Mouse (Mus musculus) cortical plate, adult 2 months (tissue): ENCODE data around the gene Smim24. TPM values are rescaled to one million over a fixed set of nuclear protein-coding genes. Genes with fewer than 3 reads are reported as not detected.

Experiments
- H3K27ac ChIP-seq: fragments of 200-500 bp; 2 replicates; pipeline ENCODE4 v1.5.1; 2012; ENCODE audit warnings: low read length, control low read depth, inconsistent platforms; ENCODE audit not compliant: insufficient read depth
- H3K4me1 ChIP-seq: fragments of 200-500 bp; 2 replicates; pipeline ENCODE4 v1.6.1; 2011; ENCODE audit warnings: low read length; ENCODE audit not compliant: control insufficient read depth, insufficient read depth
- H3K4me3 ChIP-seq: fragments of 200-500 bp; 2 replicates; pipeline ENCODE4 v1.5.1; 2011; ENCODE audit warnings: mild to moderate bottlenecking, low read length, control low read depth; ENCODE audit not compliant: insufficient read depth
- CTCF ChIP-seq: fragments of 200-500 bp; IDR thresholded peaks from 2 replicates; pipeline ENCODE4 v1.5.1; 2011; ENCODE audit warnings: mild to moderate bottlenecking, control low read depth, low read length; ENCODE audit not compliant: insufficient read depth; ENCODE audit errors: extremely low read depth
- POLR2A ChIP-seq: fragments of 200-500 bp; IDR thresholded peaks from 2 replicates; pipeline ENCODE4 v1.6.1; 2011; ENCODE audit warnings: mild to moderate bottlenecking, low read length, control low read depth; ENCODE audit not compliant: insufficient read depth; ENCODE audit errors: extremely low read depth
- polyA plus RNA-seq: library from polyadenylated mRNA; depleted of rRNA; stranded (reverse); fragments of >200 nt; gene quantifications from 2 replicates; pipeline ENCODE4 v1.2.3, GENCODE M21; 2012; rRNA removed

The Smim24 gene
- polyA plus RNA-seq: 2.5 and 3.0 TPM in 2 replicates

GRCm38 (mm10) chr10:81392781-81393185 is at the start of gene Smim24:
Gene Smim24, plus strand, starts transcription at chr10:81393051.
- peak within 1 kb of the TSS; percentile 5; the same call in 1 of the 2 replicates for H3K4me3 ChIP-seq
- H3K4me1 ChIP-seq: peaks cover 4% of the 10 kb centered on the region; the same call in 1 of the 2 replicates
- TF ChIP-seq POLR2A (no peak), CTCF (no peak)
- H3K27ac ChIP-seq: no peak within 1 kb of the TSS

GRCm38 (mm10) chr10:81344421-81345161 is 48.3 kb upstream of the Smim24 start:
- H3K27ac ChIP-seq: no peak overlapping the region
- TF ChIP-seq CTCF (no peak; the same call in 1 of the 2 replicates), POLR2A (no peak)
- H3K4me3 ChIP-seq: no peak overlapping the region
- no peaks in the 10 kb centered on the region for H3K4me1 ChIP-seq

- Histone ChIP-seq H3K27ac (no peak overlapping the region), H3K4me3 (no peak overlapping the region), H3K4me1 (no peaks in the 10 kb centered on the region)
- no peak for TF ChIP-seq CTCF
- no peak for TF ChIP-seq POLR2A
These were observed 47.7 kb upstream of the Smim24 start for GRCm38 (mm10) chr10:81345162-81345534.

GRCm38 (mm10) chr10:81346453-81347067 is 46.3 kb upstream of the Smim24 start:
- no peaks in the 10 kb centered on the region for H3K4me1 ChIP-seq
- no peak overlapping the region for H3K27ac ChIP-seq
- no peak for TF ChIP-seq POLR2A
- peak; percentile 5; the same call in 1 of the 2 replicates for TF ChIP-seq CTCF
- H3K4me3 ChIP-seq: no peak overlapping the region

GRCm38 (mm10) chr10:81349146-81349545 is 43.7 kb upstream of the Smim24 start:
- no peak overlapping the region for H3K27ac ChIP-seq
- H3K4me1 ChIP-seq: no peaks in the 10 kb centered on the region
- TF ChIP-seq POLR2A (no peak), CTCF (no peak)
- H3K4me3 ChIP-seq: peak overlapping the region; percentile 48; the same call in 1 of the 2 replicates

GRCm38 (mm10) chr10:81349961-81350350 is 42.9 kb upstream of the Smim24 start:
- Histone ChIP-seq H3K27ac (no peak overlapping the region), H3K4me1 (no peaks in the 10 kb centered on the region), H3K4me3 (peak overlapping the region; percentile 48)
- TF ChIP-seq POLR2A: no peak
- TF ChIP-seq CTCF: no peak

GRCm38 (mm10) chr10:81350351-81351063 is 42.3 kb upstream of the Smim24 start, which contains the start of gene Hmg20b:
Gene Hmg20b, minus strand, starts transcription at chr10:81350480.
- peak within 1 kb of the TSS; percentile 48 for H3K4me3 ChIP-seq
- TF ChIP-seq CTCF (peak; percentile 79), POLR2A (peak; percentile 30; the same call in 1 of the 2 replicates)
- H3K4me1 ChIP-seq: no peaks in the 10 kb centered on the region
- H3K27ac ChIP-seq: peak within 1 kb of the TSS; percentile 82; the same call in 1 of the 2 replicates

- TF ChIP-seq POLR2A (no peak), CTCF (no peak)
- no peak overlapping the region for H3K27ac ChIP-seq
- H3K4me1 ChIP-seq: no peaks in the 10 kb centered on the region
These were observed 41.1 kb upstream of the Smim24 start for GRCm38 (mm10) chr10:81351678-81352291.

GRCm38 (mm10) chr10:81354738-81355477 is 37.9 kb upstream of the Smim24 start:
- Histone ChIP-seq H3K27ac (no peak overlapping the region), H3K4me1 (peaks cover 2% of the 10 kb centered on the region; the same call in 1 of the 2 replicates), H3K4me3 (no peak overlapping the region)
- no peak for TF ChIP-seq POLR2A
- TF ChIP-seq CTCF: no peak

More at GRCm38 (mm10) chr10:81351678-81352291, 41.1 kb upstream of the Smim24 start:
- H3K4me3 ChIP-seq: no peak overlapping the region
